Mouse (Mus musculus): ENCODE measurements around the gene Notch2.

Notch2 gene

GRCm38 (mm10) chr3:98079601-98080215, 66.4 kb downstream of the Notch2 start:
- no peak for DNase-seq

GRCm38 (mm10) chr3:98080630-98081029, 67.3 kb downstream of the Notch2 start:
- DNase-seq = peak in 1 of 2 experiments; percentile 43

GRCm38 (mm10) chr3:98082188-98082587, 68.9 kb downstream of the Notch2 start:
- DNase-seq = no peak

- DNase-seq = no peak
Measured at GRCm38 (mm10) chr3:98082972-98083371, 69.6 kb downstream of the Notch2 start.

GRCm38 (mm10) chr3:98084061-98084655, 70.8 kb downstream of the Notch2 start:
- DNase-seq = no peak

- DNase-seq = no peak
Measured at GRCm38 (mm10) chr3:98084870-98085269, 71.5 kb downstream of the Notch2 start.

- DNase-seq = no peak
Measured at GRCm38 (mm10) chr3:98085812-98086268, 72.5 kb downstream of the Notch2 start.

- no peak for DNase-seq
Measured at GRCm38 (mm10) chr3:98086441-98086840, 73.1 kb downstream of the Notch2 start.

- no peak for DNase-seq
Measured at GRCm38 (mm10) chr3:98086860-98087259, 73.5 kb downstream of the Notch2 start.

GRCm38 (mm10) chr3:98087551-98087950, 74.2 kb downstream of the Notch2 start:
- DNase-seq = no peak

- DNase-seq = no peak
Measured at GRCm38 (mm10) chr3:98089702-98090101, 76.4 kb downstream of the Notch2 start.

GRCm38 (mm10) chr3:98090129-98090528, 76.8 kb downstream of the Notch2 start:
- no peak for DNase-seq

- DNase-seq = no peak
Measured at GRCm38 (mm10) chr3:98092680-98093370, 79.5 kb downstream of the Notch2 start.

GRCm38 (mm10) chr3:98093954-98094353, 80.6 kb downstream of the Notch2 start:
- DNase-seq = no peak

GRCm38 (mm10) chr3:98094629-98095583, 81.6 kb downstream of the Notch2 start:
- DNase-seq = no peak

- no peak for DNase-seq
Measured at GRCm38 (mm10) chr3:98096981-98097380, 83.7 kb downstream of the Notch2 start.

- peak; percentile 86 to 92 for DNase-seq
Measured at GRCm38 (mm10) chr3:98098676-98099075, 85.3 kb downstream of the Notch2 start.

GRCm38 (mm10) chr3:98099287-98099686, 86.0 kb downstream of the Notch2 start:
- peak in 1 of 2 experiments; percentile 38 for DNase-seq

- DNase-seq = no peak
Measured at GRCm38 (mm10) chr3:98101541-98101940, 88.2 kb downstream of the Notch2 start.

GRCm38 (mm10) chr3:98104851-98105471, 91.6 kb downstream of the Notch2 start:
- no peak for DNase-seq

GRCm38 (mm10) chr3:98105496-98105895, 92.2 kb downstream of the Notch2 start:
- no peak for DNase-seq

GRCm38 (mm10) chr3:98106115-98106514, 92.8 kb downstream of the Notch2 start:
- DNase-seq = no peak
